Mouse (Mus musculus) myocyte (in vitro differentiated cells): Measurements from ENCODE around the gene Srsf12.

Source experiments
- E2F4 ChIP-seq: IDR thresholded peaks from one replicate; pipeline ENCODE4 v1.6.1; 2011; ENCODE audit warnings: mild to moderate bottlenecking, control low read depth, moderate library complexity; ENCODE audit not compliant: insufficient read depth
- POLR2A ChIP-seq: IDR thresholded peaks from one replicate; pipeline ENCODE4 v1.6.1; 2011; ENCODE audit warnings: low read depth, mild to moderate bottlenecking, control low read depth, moderate library complexity; ENCODE audit not compliant: insufficient read length
- USF1 ChIP-seq: IDR thresholded peaks from one replicate; pipeline ENCODE4 v1.6.1; 2011; ENCODE audit warnings: low read depth, mild to moderate bottlenecking, control low read depth, moderate library complexity

- TF ChIP-seq POLR2A (no peak), E2F4 (no peak), USF1 (no peak)
These were observed 51.5 kb downstream of the Srsf12 start for GRCm38 (mm10) chr4:33260311-33260710.
